Mouse (Mus musculus) myocyte (in vitro differentiated cells): ENCODE measurements at regions not wholly inside any gene's neighbourhood (a gene's known extent, or its start where the extent isn't known, plus 50 kb on each side); places are given as distances from the start of the nearest gene placed in this dataset.
A peak's percentile ranks its signal among the peaks of the same experiment; 100 is the strongest.

Experiments used
- H3K27me3 ChIP-seq: one replicate; pipeline ENCODE4 v1.6.1; 2011; ENCODE audit not compliant: control insufficient read depth, insufficient read depth, insufficient read length
- H3K36me3 ChIP-seq: one replicate; pipeline ENCODE4 v1.6.1; 2011; ENCODE audit not compliant: control insufficient read depth, insufficient read depth
- H3K4me2 ChIP-seq: one replicate; pipeline ENCODE4 v1.6.1; 2011; ENCODE audit warnings: low read depth, control low read depth
- H3K4me3 ChIP-seq: one replicate; pipeline ENCODE4 v1.5.1; 2011; ENCODE audit warnings: mild to moderate bottlenecking, control low read depth, moderate library complexity
- H3K79me2 ChIP-seq: one replicate; pipeline ENCODE4 v1.6.1; 2011; ENCODE audit not compliant: control insufficient read depth, insufficient read depth
- H3ac ChIP-seq: one replicate; pipeline ENCODE4 v1.6.1; 2011; ENCODE audit not compliant: control insufficient read depth, insufficient read length
- CEBPB ChIP-seq: IDR thresholded peaks from 2 replicates; pipeline ENCODE4 v1.6.1; 2011; ENCODE audit warnings: mild to moderate bottlenecking, moderate library complexity; ENCODE audit not compliant: poor library complexity, insufficient read depth, severe bottlenecking
- E2F4 ChIP-seq: IDR thresholded peaks from one replicate; pipeline ENCODE4 v1.6.1; 2011; ENCODE audit warnings: mild to moderate bottlenecking, control low read depth, moderate library complexity; ENCODE audit not compliant: insufficient read depth
- MAX ChIP-seq: IDR thresholded peaks from one replicate; pipeline ENCODE4 v1.6.1; 2011; ENCODE audit warnings: low read depth, mild to moderate bottlenecking, control low read depth
- MYOD1 ChIP-seq, 3 experiments: IDR thresholded peaks; one replicate each; pipeline ENCODE4 v1.6.1; 2011; ENCODE audit warnings: control low read depth in 2 of 3, low read depth in 2 of 3, mild to moderate bottlenecking in 2 of 3, moderate library complexity in 1 of 3; ENCODE audit not compliant: insufficient read length in 2 of 3, control insufficient read depth in 1 of 3
- MYOG ChIP-seq, 3 experiments: IDR thresholded peaks; one replicate each; pipeline ENCODE4 v1.6.1; 2011; ENCODE audit warnings: control low read depth in 2 of 3, low read depth in 2 of 3, mild to moderate bottlenecking in 2 of 3; ENCODE audit not compliant: insufficient read length in 2 of 3, control insufficient read depth in 1 of 3, insufficient read depth in 1 of 3
- POLR2A ChIP-seq: IDR thresholded peaks from one replicate; pipeline ENCODE4 v1.6.1; 2011; ENCODE audit warnings: low read depth, mild to moderate bottlenecking, control low read depth, moderate library complexity; ENCODE audit not compliant: insufficient read length
- POLR2AphosphoS2 ChIP-seq: IDR thresholded peaks from one replicate; pipeline ENCODE4 v1.6.1; 2011; ENCODE audit warnings: low read depth, control low read depth; ENCODE audit not compliant: insufficient read length
- REST ChIP-seq: IDR thresholded peaks from one replicate; pipeline ENCODE4 v1.6.1; 2011; ENCODE audit warnings: mild to moderate bottlenecking, control low read depth, moderate library complexity; ENCODE audit not compliant: insufficient read depth, insufficient read length
- SRF ChIP-seq: IDR thresholded peaks from one replicate; pipeline ENCODE4 v1.6.1; 2011; ENCODE audit warnings: low read depth; ENCODE audit not compliant: control insufficient read depth, insufficient read length
- TCF12 ChIP-seq: IDR thresholded peaks from one replicate; pipeline ENCODE4 v1.6.1; 2011; ENCODE audit warnings: mild to moderate bottlenecking, control low read depth; ENCODE audit not compliant: poor library complexity, insufficient read depth, severe bottlenecking
- TCF3 ChIP-seq: IDR thresholded peaks from one replicate; pipeline ENCODE4 v1.6.1; 2011; ENCODE audit warnings: low read depth, control low read depth; ENCODE audit not compliant: insufficient read length
- USF1 ChIP-seq: IDR thresholded peaks from one replicate; pipeline ENCODE4 v1.6.1; 2011; ENCODE audit warnings: low read depth, mild to moderate bottlenecking, control low read depth, moderate library complexity

DNA sequence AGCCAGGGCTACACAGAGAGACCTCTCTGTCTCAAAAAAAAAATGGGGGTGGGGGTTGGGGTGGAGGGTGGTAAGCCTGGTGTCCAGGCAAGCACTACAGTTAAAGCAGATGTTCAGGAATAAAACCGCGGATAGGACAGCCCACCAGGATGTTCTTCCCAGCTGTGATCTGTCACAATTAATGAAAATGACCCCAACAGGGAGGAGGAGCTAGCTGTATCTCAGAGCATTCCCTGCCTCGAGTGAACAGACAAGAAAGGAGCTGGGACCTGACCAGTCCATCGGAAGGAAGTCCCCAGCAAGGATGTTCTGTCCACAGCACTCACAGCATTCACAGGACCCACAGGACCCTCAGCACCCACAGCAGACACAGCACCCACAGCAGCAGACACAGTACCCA lies 80.4 kb downstream of the Utp6 start:
- TF ChIP-seq TCF3 (no peak), TCF12 (no peak)
- Histone ChIP-seq H3K36me3 (no peaks in the 10 kb centered on the region), H3K4me2 (no peak overlapping the region), H3K79me2 (no peaks in the 10 kb centered on the region), H3K27me3 (no peaks in the 10 kb centered on the region), H3K4me3 (no peak overlapping the region), H3ac (no peak overlapping the region)

DNA sequence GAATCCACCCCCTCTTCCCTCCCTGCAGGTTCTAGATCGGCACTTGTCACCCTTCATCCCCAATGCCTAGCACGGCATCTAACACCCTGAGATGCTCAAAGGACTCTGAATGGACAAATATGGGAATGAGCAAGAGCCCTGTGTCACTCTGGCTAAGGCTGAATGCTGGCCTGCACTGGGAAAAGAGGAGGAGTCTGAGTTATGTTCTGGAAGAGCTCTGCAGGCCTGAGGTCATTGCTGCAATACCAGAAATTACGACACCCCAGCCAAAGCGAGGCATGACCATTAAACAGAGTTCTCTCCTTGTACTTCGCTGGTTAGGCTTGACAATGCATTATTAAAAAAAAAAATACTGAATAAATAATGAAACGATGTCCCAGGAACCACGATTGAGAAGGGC lies 84.1 kb downstream of the Utp6 start:
- no peak overlapping the region for H3ac ChIP-seq
- peak overlapping the region; percentile 14 for H3K4me2 ChIP-seq
- no peaks in the 10 kb centered on the region for H3K27me3 ChIP-seq
- no peaks in the 10 kb centered on the region for H3K79me2 ChIP-seq
- no peaks in the 10 kb centered on the region for H3K36me3 ChIP-seq
- no peak overlapping the region for H3K4me3 ChIP-seq
- TF ChIP-seq SRF (peak; percentile 76), POLR2AphosphoS2 (no peak), CEBPB (peak; percentile 86), POLR2A (no peak)

DNA sequence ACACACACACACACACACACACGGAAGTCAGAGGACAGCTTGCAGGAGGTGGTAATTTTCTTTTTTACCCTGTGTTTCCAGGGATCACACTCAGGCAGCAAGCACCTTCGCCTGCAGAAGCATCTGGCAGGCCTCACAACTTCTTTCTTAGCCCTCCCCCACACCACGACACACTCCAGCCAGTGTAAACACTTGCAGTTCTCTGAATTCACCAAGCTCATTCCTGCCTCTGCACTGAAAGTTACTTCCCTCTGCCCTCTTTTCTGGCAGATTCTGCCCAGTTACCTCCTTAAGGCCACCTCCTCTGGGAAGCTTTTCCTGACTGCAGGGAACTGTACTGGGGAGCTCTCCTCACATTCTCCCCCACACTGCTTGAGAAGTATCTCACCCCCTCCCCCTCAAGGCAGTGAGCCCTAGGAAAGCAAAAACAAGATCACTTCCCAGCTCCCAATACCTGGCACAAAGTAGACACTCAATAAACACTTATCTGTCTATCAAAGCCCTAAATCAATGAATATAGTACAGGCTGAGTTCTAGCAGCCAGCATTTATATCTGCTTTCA lies 84.9 kb downstream of the Utp6 start:
- TF ChIP-seq REST (no peak), MAX (no peak), CEBPB (no peak), USF1 (no peak), E2F4 (no peak), SRF (no peak), TCF12 (no peak), POLR2A (no peak)
- Histone ChIP-seq H3K4me2 (no peak overlapping the region), H3K4me3 (no peak overlapping the region), H3ac (no peak overlapping the region), H3K79me2 (no peaks in the 10 kb centered on the region), H3K36me3 (no peaks in the 10 kb centered on the region), H3K27me3 (no peaks in the 10 kb centered on the region)

DNA sequence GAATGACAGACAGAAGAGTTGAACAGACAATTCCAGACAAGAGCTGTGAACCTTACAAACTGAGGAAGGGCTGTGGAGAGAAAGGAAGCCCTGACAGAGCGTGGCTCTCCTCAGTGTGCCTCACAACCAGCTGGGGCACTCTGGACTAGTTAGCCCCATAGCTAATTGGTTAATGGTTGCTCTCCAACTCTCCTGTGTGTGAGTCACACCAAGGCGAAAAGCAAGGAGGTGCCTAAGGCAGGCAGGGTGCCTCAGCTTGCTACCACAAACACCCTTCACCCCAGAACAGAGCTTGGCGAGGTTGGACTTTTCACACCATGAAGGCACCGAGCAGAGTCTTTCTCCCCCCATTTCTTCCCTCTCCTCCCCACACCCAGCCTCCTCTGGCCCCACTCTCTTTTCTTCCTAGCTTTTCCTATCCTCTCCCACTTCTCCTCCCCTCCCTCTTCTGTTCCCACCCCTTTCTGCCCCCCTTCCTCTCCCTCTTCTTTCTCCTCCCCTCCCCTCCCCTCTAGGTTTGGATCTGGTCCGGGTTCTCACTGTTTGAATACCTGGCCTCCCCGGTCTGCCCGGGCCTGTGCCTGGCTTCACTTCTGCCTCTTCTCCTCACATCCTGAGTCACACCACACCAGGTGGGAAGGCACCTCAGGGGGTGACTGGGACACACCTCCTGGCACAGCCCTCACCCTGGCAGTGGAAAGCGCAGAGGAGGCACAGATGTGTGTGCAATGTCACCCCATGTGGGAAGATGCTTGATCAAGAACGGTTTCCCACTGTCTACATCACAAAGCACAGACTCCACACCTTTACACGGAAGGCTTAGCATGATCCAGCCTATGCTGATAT lies 90.2 kb downstream of the Utp6 start:
- H3K27me3 ChIP-seq: no peaks in the 10 kb centered on the region
- no peak overlapping the region for H3K4me3 ChIP-seq
- no peaks in the 10 kb centered on the region for H3K79me2 ChIP-seq
- H3ac ChIP-seq: no peak overlapping the region
- H3K4me2 ChIP-seq: no peak overlapping the region
- H3K36me3 ChIP-seq: no peaks in the 10 kb centered on the region
- TF ChIP-seq TCF12: no peak
- TF ChIP-seq CEBPB: no peak
- TF ChIP-seq MYOG (IDR thresholded peaks at IDR 0.05; ENCODE audit: control insufficient read depth in 1 of 3, insufficient read depth in 1 of 3, insufficient read length in 2 of 3, low read depth in 2 of 3): no peak
- no peak for TF ChIP-seq TCF3
- TF ChIP-seq SRF: no peak
- no peak for TF ChIP-seq MYOD1 (IDR thresholded peaks at IDR 0.05; ENCODE audit: control insufficient read depth in 1 of 3, insufficient read length in 2 of 3, low read depth in 2 of 3)
- TF ChIP-seq MAX: no peak
- no peak for TF ChIP-seq REST
- no peak for TF ChIP-seq E2F4
- no peak for TF ChIP-seq USF1
- no peak for TF ChIP-seq POLR2A
- TF ChIP-seq POLR2AphosphoS2: no peak

DNA sequence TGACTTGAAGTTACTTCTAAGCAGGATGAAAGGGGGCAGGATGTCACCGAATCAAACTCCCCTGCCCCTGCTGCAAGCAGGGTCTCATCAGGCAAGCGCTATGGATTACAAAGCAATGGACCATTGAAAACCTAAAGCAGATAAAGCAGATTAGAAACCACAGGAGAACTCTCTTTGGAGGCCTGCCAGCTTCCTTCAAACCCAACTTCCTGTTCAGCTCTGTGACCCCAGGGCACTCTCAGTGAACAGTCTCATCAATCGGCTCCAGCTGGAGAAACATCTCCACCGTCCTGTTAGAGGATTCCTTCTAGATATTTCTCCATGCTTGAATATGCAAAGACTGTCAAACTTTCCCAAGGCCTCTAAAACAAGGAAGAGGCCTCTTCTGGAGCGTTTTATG lies 92.0 kb downstream of the Utp6 start:
- no peaks in the 10 kb centered on the region for H3K79me2 ChIP-seq
- no peaks in the 10 kb centered on the region for H3K36me3 ChIP-seq
- no peak overlapping the region for H3ac ChIP-seq
- H3K4me3 ChIP-seq: no peak overlapping the region
- no peaks in the 10 kb centered on the region for H3K27me3 ChIP-seq
- H3K4me2 ChIP-seq: no peak overlapping the region
- no peak for TF ChIP-seq MAX
- no peak for TF ChIP-seq TCF3
- no peak for TF ChIP-seq SRF
- TF ChIP-seq USF1: no peak
- no peak for TF ChIP-seq CEBPB
- TF ChIP-seq POLR2AphosphoS2: no peak
